Mouse (Mus musculus) kidney, adult 2 months (tissue): ENCODE measurements around the gene Akr1cl. TPM values are rescaled to one million over a fixed set of nuclear protein-coding genes. Genes with fewer than 3 reads are reported as not detected.

Experiments
- DNase-seq: peaks from one replicate; pipeline ENCODE4 v3.0.0; 2021
- H3K27ac ChIP-seq: fragments of 200-500 bp; 2 replicates; pipeline ENCODE4 v1.5.1; 2012; ENCODE audit warnings: low read depth, low read length, control low read depth, inconsistent platforms; ENCODE audit not compliant: insufficient read depth
- H3K27me3 ChIP-seq: fragments of 200-500 bp; replicated peaks from 2 replicates; pipeline ENCODE4 v1.6.1; 2012; ENCODE audit warnings: mild to moderate bottlenecking, moderate library complexity, low read length, inconsistent platforms; ENCODE audit not compliant: control insufficient read depth, insufficient read depth
- H3K36me3 ChIP-seq: fragments of 200-500 bp; 2 replicates; pipeline ENCODE4 v1.6.1; 2012; ENCODE audit warnings: mild to moderate bottlenecking, moderate library complexity, low read length, inconsistent platforms; ENCODE audit not compliant: control insufficient read depth, insufficient read depth
- H3K4me1 ChIP-seq: fragments of 200-500 bp; 2 replicates; pipeline ENCODE4 v1.6.1; 2011; ENCODE audit warnings: low read length; ENCODE audit not compliant: control insufficient read depth, insufficient read depth
- H3K4me3 ChIP-seq: fragments of 200-500 bp; 2 replicates; pipeline ENCODE4 v1.5.1; 2011; ENCODE audit warnings: mild to moderate bottlenecking, low read depth, low read length, control low read depth; ENCODE audit not compliant: insufficient read depth
- CTCF ChIP-seq: fragments of 200-500 bp; conservative IDR thresholded peaks from 2 replicates; pipeline ENCODE4 v1.5.1; 2011; ENCODE audit warnings: low read depth, mild to moderate bottlenecking, control low read depth, low read length, moderate library complexity, mixed read lengths; ENCODE audit not compliant: insufficient read depth, insufficient read length
- WGBS: fragments of 180-500 bp; shearing (Covaris S2); methylation state at CpG from one replicate; pipeline ENCODE4 v1.1.7; 2018; 5-methylcytosine and 5-hydroxymethylcytosine counted together
- polyA plus RNA-seq: library from polyadenylated mRNA; depleted of rRNA; stranded (reverse); fragments of >200 nt; gene quantifications from 2 replicates; pipeline ENCODE4 v1.2.3, GENCODE M21; 2012; rRNA removed

Akr1cl gene
- polyA plus RNA-seq, 1 experiment: 0.08 TPM

- peak; percentile 24 for DNase-seq
- TF ChIP-seq CTCF: no peak
Measured at GRCm38 (mm10) chr1:64970685-64971084, 61.9 kb downstream of the Akr1cl start.

More at GRCm38 (mm10) chr1:64970685-64971084, 61.9 kb downstream of the Akr1cl start:
- H3K27ac ChIP-seq: no peak overlapping the region
- no peaks in the 10 kb centered on the region for H3K4me1 ChIP-seq
- WGBS: 65% methylated on average over 5 of the region's 5 CpGs
- H3K36me3 ChIP-seq: no peaks in the 10 kb centered on the region
- no peak overlapping the region for H3K4me3 ChIP-seq
- H3K27me3 ChIP-seq: no peaks in the 10 kb centered on the region

Other genes with a start within 250 kb of the Akr1cl start
- 3.3 and 3.7 TPM in 2 replicates for gene Plekhm3, start 75.9 kb downstream of the Akr1cl start, polyA plus RNA-seq
- not detected in 2 replicates for gene Cryge, start 18.4 kb upstream of the Akr1cl start, polyA plus RNA-seq
- gene Crygd, start 30.7 kb upstream of the Akr1cl start, polyA plus RNA-seq: not detected in 2 replicates
- not detected in 2 replicates for gene Crygc, start 40.9 kb upstream of the Akr1cl start, polyA plus RNA-seq
- not detected in 2 replicates for gene Crygb, start 49.5 kb upstream of the Akr1cl start, polyA plus RNA-seq
- 5.9 and 6.4 TPM in 2 replicates for gene Cryga, start 70.6 kb upstream of the Akr1cl start, polyA plus RNA-seq
- gene Gm28845, start 86.8 kb upstream of the Akr1cl start, polyA plus RNA-seq: 7.6 and 9.0 TPM in 2 replicates
- gene D630023F18Rik, start 90.5 kb upstream of the Akr1cl start, polyA plus RNA-seq: 64.3 and 85.6 TPM in 2 replicates
- gene Idh1, start 153.7 kb upstream of the Akr1cl start, polyA plus RNA-seq: 247 and 334 TPM in 2 replicates
- gene Pikfyve, start 153.9 kb upstream of the Akr1cl start, polyA plus RNA-seq: 8.0 and 9.3 TPM in 2 replicates
- gene Pth2r, start 249.3 kb upstream of the Akr1cl start, polyA plus RNA-seq: 0.05 TPM in 1 of 2 replicates, not detected in the other